Mouse (Mus musculus): ENCODE results near the gene Pex13. TPM values are rescaled to one million over a fixed set of nuclear protein-coding genes. Genes with fewer than 3 reads are reported as not detected.
A peak's percentile ranks its signal among the peaks of the same experiment; 100 is the strongest.

Gene Pex13
- total RNA-seq (2015; ENCODE audit: low replicate concordance) (4.2 and 6.9 TPM in 2 replicates), total RNA-seq (2017; ENCODE audit: low replicate concordance) (2.5 and 2.6 TPM in 2 replicates)

DNA sequence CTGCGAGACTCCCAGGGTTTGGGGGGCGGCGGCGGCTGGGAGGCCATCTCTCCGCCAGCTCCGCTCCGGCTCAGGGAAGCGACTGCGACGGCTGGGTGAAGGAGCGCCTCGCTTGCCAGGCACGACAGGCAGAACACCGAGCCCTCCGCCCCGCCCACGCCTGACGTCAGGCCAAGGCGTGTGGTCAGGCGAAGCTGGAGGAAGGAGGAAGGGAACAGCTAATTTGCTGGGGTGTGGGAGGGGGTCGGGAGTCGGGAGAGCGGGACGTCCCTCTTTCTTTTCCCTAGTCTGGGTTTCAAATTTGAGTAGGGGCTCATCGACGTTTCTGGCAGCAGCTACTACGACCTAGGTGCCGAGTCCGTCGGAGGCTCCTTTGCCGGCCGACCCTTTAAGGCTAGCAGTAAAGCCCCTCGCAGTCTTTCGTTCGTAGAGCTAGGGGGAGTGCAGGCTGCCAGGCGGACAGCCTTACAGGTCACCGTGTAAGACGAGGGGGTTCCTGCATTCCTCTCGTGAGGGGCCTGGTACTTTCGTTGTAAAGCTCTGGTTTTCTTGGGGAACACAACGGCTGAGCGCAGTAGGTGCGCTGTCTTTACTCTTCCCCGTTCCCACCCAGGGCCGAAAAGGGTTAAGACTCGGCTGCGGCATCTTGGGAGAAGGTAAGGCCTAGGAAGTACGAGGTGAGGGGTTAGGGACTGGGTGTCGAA lies at the start of gene Pex13:
Pex13 (minus strand) TSS at position 162 of the 704 bp plus-strand sequence.
- ATAC-seq (replicated peaks; ENCODE audit: low FRiP score, poor library complexity, severe bottlenecking): peak; percentile 98

DNA sequence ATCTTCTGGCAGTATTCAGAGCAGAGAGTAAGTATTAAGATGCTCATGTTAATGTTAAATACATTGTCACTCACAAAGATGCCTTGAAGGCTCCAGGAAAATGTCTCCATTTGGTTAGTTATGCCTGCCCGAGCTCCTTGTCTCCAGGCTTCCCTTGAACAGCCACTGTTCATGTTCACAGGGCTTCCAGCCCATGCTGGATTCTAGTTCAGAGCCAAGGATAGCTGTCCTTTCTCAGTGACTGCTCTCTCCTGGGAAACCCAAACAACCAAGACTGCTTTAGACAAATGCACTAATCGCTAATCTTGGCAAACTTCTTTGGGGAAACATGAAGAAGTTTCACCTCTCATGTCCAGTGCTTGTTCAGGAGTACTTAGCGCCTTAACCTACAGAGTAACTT lies 46.5 kb upstream of the Pex13 start:
- ATAC-seq (replicated peaks; ENCODE audit: low FRiP score, poor library complexity, severe bottlenecking): no peak

DNA sequence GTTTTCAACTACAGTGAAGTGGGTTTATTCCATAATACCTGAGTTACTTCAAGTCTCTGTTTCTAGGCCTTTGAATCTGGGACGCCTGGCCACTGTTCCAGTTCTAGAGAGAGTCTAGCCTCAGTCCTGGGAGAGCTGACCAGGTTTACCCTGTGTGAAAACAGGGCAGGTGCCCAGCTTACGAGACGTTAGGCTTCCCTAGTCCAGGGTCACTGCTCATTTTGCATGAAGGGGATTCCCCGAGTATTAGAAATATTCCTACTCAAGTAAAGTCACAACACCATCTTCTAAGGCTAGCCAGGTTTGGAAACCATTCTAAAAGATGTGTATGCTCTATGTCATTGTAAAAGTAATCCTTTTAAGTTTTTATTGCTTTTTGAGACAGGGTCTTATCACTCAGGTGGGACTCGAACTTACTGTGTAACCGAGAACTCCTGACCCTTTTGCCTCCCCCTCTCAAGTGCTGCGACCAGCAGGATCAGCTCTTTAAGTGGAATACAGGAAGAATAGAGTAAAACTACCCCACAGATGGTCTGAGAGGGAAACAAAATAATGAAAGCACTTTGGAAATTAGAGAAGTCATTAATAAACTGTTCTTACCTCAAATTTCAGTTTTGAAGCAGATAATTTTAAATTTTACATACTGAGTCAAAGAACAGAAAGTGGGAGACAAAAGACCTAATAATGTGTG lies 39.0 kb upstream of the Pex13 start:
- no peak for ATAC-seq (replicated peaks; ENCODE audit: low FRiP score, poor library complexity, severe bottlenecking)

DNA sequence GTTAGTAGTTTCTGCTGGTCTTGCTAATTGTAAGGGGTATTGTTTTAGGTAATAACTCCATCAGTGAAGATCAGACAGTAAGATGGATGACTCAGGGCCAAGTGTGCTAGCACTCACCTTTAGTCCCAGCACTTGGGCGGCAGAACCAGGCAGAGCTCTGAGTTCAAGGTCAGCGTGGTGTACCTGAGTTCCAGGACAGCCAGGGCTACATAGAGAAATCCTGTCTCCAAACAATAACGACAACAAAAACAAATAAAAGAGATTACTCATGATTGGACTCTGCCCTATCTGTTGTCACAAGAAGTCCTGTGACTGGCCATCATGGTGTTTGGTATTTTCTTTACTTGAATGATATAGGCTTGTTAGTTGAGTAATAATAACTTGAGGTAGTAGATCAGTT lies 36.1 kb upstream of the Pex13 start:
- no peak for ATAC-seq (replicated peaks; ENCODE audit: low FRiP score, poor library complexity, severe bottlenecking)

DNA sequence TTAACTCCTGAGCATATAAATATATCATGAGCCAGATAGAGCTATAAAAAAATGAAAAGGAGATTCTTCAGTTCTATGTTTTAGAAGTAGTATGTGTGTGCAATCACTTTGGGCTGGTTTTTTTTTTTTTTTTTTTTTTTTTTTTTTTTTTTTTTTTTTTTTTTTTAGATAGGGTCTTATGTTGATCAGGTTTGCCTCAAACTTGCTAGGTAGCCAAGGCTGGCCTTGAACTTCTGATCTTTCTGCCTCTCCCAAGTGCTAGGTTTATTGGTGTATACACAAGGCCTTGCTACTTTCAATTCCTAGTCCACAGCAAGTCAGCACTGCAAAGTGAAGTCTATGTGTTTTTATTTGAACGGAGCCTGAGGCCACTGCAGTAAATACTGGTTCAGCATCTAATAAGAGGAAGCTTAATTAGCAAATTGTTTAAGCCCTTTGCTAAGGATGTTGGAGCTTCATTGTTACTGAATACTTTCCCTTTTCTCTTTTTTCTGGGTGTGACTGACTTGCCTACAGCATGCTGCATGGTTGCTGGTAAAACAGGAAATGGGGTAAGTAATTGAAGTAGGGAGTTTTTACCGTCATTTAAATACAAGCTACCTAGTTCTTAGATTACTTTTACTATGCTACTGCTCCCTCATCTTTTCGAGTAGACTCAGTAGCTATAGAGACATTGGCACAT lies 33.8 kb upstream of the Pex13 start:
- no peak for ATAC-seq (replicated peaks; ENCODE audit: low FRiP score, poor library complexity, severe bottlenecking)

DNA sequence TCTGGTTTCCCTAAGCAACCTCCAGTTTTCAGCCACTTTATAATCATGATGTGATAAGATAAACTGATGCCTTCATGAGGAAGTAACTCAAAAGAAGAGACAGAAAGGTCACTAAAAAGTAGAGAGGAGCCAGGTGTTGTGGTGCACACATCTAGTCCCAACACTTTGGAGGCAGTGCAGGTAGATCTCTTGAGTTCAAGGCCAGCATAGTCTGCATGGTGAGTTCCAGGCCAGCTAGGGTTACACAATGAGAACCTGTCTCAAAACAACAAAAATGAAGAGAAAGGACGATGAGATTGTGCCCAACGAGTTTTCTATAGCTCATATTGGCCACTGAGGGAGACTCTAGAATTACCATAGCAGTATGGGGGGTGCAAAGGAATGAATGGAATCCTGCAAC lies 32.8 kb upstream of the Pex13 start:
- ATAC-seq (replicated peaks; ENCODE audit: low FRiP score, poor library complexity, severe bottlenecking): no peak

DNA sequence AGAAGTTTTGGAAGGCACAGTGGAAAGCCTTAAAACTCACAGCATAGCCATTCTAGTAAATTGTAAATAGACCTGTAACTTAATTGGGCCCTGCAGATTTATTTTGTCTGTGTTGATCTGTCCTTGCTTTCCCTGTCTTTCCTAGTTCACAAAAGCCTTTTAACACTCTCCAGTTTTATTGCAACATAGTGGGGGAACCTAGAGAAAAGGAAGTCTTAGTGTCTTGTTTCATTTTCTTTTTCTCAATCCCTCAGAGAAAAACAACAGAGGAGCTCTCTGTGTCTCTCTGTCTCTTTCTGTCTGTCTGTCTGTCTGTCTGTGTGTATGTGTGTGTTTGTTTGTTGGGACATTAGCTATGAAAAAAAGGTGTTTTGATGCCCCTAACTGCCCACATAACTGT lies 30.1 kb upstream of the Pex13 start:
- ATAC-seq (replicated peaks; ENCODE audit: low FRiP score, poor library complexity, severe bottlenecking): no peak

DNA sequence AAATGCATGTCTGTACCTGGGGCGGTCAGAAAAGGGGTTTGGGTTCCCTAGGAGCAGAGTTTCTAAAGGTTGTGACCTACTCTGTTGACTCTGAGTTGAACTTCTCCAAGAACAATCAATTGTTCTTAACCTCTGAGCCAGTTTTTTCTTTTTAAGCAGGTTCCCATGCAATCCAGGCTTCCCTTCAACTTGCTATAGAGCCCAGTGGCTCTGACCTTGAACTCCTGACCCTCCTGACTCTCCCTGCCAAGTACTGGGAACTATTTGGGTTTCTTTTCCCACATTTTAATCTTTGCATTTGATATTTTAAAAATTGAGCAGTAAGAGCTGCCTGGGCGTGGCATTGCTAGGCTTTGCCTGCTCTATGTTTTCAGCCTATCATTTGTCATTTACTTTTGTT lies 27.5 kb upstream of the Pex13 start:
- ATAC-seq (replicated peaks; ENCODE audit: low FRiP score, poor library complexity, severe bottlenecking): no peak

DNA sequence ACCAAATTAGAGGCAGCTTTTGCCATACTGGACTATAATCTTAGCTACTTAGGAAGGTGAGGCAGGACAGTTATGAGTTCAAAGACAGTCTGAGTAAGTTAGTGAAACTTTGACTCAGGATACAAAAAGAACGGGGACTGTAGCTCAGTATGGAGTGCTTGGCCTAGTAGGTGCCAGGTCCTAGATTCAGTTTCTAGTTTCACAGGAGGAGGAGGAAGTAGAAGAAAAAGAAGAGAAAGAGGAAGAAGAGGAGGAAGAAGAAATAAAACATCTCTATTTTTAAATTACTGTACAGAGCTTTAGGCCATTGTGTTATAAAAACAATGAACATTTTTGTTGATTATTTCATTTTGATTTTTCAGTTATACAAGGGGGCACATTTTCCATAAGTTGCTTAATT lies 22.3 kb upstream of the Pex13 start:
- no peak for ATAC-seq (replicated peaks; ENCODE audit: low FRiP score, poor library complexity, severe bottlenecking)

DNA sequence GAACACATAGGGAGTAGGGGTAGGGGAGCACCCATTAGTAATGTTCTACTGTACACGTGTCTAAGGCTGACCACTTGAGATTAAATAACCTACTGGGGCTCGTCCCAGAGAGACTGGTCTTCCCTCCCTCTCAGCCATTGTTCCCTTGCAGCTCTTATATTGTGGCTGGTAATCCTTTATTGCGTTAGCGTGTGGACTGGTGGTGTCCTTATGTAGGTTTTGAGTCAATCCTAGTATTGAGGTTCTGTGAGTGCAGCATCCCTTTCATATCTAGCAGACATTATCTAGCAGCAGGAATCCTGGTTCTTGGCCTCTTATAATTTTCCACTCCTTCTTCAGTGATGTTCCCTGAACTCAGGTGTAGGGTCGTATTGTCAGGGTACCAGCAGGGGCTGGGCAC lies 20.9 kb upstream of the Pex13 start:
- ATAC-seq (replicated peaks; ENCODE audit: low FRiP score, poor library complexity, severe bottlenecking): no peak

DNA sequence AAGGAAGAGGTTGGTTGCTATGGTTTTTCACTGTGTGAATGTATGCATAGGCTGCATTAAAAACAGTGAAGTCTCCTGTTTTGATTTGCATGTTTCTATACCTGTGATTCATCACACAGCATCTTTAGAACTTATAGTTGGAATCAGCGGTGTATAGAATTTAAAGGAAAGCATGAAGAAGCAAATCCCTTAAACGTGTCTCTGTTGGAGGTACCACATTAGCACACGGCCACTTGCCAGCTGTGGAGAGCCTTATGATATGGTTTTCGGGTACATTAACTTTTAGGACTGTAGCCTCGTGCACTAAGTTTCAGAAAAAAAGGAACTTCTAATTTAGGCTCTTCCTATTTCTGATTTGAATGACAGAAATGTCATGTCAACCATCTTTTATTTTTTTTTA lies 16.8 kb upstream of the Pex13 start:
- no peak for ATAC-seq (replicated peaks; ENCODE audit: low FRiP score, poor library complexity, severe bottlenecking)

DNA sequence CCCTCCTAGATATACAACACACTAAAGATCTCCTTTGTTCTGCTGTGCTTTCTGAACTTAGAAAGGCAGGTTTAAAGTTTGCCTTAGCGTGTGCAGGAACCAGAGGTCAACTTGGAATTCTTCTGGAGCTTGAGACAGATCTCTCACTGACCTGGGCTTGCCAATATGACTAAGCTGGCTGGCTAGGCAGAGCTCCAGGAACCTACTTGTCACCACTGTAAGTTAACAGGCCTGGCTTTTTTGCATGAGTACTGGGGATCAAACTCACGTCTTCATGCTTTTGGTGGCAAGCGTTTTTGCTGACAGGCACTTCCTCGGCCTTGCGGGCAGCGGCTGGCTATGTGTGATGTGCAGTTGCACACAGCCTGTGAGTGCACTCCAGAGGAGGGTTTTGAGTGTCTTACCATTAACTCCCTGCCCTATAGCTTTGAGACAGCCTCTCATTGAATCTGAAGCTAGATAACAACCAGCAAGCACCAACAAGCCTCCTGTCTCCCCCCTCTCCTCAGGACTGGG lies 14.7 kb upstream of the Pex13 start:
- ATAC-seq (replicated peaks; ENCODE audit: low FRiP score, poor library complexity, severe bottlenecking): no peak

DNA sequence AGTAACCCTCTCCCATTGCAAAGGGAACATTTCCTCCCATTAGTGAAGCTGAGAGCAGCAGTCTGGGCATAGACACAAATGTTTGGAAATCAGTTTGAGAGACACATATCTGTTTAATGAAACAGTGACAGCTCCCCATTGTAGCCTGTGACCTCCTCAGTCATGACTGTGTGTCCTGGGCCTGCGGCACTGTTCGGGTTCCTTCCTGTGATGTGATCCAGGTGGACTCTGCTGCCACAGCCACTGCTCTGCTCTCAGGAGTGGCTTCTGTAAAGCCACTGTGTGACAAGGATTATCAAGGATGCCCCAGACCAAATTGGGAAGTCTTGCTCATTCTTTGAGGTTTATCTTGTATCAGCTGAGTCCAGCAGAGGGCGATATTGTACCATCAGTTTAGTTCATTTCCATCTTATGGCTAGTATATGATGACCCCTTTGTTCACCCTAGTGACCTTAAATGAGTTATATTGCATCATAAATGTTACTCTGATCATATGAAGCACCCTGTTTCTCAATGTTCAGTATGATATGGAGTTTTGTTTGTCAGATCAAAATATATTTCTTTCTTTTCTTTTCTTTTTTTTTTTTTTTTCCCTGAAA lies 13.4 kb upstream of the Pex13 start:
- ATAC-seq (replicated peaks; ENCODE audit: low FRiP score, poor library complexity, severe bottlenecking): peak; percentile 82

DNA sequence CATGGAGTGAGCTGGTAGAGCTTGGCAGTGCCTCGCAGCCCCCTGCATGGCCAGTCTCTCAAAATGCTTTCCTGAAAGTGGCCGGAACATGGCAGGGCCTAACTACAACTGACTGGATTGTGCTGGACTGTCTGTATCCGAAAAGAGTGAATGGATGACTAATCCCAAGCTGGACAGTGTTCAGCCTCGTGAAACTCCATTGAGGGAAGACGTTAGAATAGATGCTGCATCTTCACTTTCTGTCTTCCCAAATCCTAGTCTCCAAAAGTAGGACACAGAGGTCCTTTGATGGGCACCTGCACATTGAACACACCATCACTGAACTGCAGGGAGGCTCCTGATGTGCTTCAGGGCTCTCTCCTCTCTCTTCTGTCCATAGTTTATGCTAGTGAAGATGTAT lies 10.3 kb upstream of the Pex13 start:
- no peak for ATAC-seq (replicated peaks; ENCODE audit: low FRiP score, poor library complexity, severe bottlenecking)

DNA sequence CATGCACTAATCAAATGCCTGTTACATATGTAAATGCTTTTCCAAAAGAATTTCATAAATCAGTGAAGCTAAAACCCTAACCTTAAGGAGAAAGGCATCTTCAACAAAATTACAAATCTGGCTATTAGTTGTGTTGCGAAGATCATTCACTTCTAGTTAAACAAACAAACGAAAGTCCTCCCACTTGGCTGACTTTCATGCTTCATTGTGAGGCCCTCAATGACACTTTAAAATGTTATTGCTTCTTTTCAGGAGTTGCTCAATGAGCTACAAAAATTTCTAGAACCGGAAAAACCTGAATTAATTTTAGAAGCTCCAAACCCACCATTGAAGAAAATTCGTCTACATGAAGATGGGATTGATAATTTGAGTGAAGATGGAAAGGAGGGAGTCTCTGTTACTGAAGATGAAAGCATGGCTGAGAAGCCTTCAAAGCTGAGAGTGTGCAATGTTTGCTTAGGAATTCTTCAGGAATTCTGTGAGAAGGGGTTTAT lies 6.5 kb upstream of the Pex13 start:
- no peak for ATAC-seq (replicated peaks; ENCODE audit: low FRiP score, poor library complexity, severe bottlenecking)

DNA sequence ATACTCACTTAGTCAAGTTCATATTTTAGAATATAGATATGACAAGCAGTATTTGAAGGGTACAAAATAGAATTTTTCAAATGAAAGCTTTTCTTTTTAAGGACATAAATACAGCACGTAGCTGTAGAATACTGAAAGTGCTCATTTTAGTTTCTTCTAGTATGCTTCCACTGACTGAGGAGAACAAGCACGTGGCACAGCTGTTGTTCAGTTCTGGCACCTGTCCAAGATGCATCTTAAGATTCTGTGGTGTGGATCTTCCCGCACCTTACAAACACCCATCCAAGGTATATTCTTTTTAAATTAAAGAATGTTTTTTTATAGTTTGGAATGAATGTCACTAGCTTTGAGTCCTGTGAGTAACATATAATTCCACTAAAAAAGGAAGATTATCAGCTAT lies 1.4 kb upstream of the Pex13 start:
- no peak for ATAC-seq (replicated peaks; ENCODE audit: low FRiP score, poor library complexity, severe bottlenecking)

DNA sequence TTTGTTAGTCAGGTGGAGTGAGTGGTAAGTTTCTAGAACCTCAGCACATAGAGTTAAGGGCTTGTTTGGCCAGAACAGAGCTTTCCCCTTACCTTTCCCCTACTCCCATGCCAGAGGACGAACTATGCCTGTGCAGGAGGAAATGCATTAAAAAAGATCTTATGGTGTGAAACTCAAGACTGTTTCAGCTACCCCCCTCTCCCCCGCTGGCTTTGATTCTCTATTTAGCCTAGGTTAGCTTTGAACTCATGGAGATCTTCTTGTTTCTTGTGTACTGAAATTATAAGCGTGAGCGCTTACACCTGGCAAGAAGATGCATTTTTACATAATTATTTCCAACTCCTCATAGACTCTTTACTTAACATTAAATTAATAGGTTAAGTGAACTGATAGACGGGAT lies 767 bp upstream of the Pex13 start:
- ATAC-seq (replicated peaks; ENCODE audit: low FRiP score, poor library complexity, severe bottlenecking): no peak; the same call in 1 of the 2 replicates

DNA sequence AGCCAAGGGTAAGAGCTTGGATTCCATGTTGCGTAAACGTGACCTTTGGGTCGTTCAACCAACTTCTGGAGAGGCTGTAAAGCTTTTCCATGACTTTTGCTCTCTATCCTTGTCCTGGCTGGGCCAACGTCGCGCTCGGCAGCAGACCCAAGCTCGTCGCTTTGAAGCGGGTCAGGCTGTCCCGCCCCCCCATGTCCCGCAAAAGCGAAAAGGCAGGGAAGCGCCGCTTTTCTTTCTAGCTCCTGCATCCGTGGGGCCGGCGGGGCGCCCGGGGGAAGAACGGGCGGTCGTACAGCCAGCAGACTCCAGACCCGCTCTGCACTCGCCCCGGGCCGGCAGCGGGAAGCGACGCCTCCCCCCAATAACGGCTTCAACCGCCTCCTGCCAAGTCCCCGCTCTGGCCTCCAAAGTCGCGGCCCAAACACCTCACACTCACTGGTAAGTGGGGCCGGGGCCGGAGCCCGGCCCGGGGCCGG lies 410 bp downstream of the Pex13 start, which contains the start of gene Pus10:
Pus10 (plus strand) TSS at position 364 of the 476 bp plus-strand sequence.
- ATAC-seq (replicated peaks; ENCODE audit: low FRiP score, poor library complexity, severe bottlenecking): 0 out of 2 replicates have a peak, but pooled peaks have one; percentile 11

DNA sequence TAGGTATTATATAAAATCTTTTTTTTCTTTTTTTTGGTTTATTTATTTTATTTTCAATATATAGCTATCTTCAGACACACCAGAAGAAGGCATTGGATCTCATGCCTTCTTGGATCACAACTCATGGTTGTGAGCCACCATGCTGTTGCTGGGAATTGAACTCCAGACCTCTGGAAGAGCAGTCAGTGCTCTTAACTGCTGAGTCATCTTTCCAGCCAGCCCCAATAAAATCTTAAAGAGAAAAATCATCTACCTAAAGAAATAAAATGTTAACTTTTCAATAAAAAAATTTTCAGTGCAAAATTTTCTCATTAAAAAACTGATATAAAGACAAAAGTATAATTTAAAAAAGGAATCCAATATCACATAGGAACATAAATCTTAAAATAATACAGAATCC lies 1.5 kb downstream of the Pex13 start:
- no peak for ATAC-seq (replicated peaks; ENCODE audit: low FRiP score, poor library complexity, severe bottlenecking)

DNA sequence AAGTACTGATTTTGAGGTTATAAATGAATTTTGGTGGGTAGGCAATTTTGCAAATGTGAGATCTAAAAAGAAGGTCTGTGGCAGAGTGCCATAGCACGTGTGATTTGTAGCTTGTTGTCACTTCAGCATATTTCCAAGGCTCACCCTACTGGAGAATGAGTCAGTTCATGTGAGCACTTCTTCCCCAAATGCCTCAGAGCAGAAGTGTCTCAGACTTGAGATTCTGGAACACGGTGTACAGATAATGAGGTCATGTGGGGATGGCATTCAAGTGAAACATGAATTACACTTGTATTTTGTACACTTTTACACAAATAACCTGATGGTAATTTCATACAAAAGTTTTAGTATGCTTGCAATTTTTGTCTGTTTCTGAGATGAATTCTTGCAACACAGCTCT lies 8.0 kb downstream of the Pex13 start:
- ATAC-seq (replicated peaks; ENCODE audit: low FRiP score, poor library complexity, severe bottlenecking): no peak

Measured in erythroblast, adult 5-6 weeks (primary cell).